Mouse (Mus musculus) 3T3-L1 (cell line): ENCODE results near the gene Syne1.

Experiments
- DNase-seq: peaks from one replicate; pipeline ENCODE4 v3.0.0-alpha.2; 2015; ENCODE audit warnings: low read depth, low spot score

Syne1 gene

DNA sequence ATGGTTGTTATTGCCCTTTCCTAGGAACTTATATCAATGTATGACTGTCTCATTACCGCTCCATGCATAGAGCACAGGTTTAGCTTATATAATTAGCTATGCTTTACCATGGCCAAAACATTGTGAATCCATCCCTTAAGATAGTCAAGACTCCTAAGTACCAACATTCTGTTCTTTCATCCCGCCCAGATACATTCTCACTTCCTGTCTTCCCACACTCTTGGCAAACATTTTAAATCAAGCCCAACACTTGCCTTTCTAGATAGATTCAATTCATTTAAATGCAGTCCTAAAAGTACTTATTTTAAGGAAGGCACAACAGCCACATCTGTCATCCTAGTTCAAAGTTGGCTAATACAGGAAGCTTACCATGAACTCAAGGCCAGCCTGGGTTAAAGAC, 113.5 kb downstream of the Syne1 start:
- no peak for DNase-seq

- DNase-seq = no peak
Measured at GRCm38 (mm10) chr10:5423984-5424383, 127.3 kb downstream of the Syne1 start.

DNA sequence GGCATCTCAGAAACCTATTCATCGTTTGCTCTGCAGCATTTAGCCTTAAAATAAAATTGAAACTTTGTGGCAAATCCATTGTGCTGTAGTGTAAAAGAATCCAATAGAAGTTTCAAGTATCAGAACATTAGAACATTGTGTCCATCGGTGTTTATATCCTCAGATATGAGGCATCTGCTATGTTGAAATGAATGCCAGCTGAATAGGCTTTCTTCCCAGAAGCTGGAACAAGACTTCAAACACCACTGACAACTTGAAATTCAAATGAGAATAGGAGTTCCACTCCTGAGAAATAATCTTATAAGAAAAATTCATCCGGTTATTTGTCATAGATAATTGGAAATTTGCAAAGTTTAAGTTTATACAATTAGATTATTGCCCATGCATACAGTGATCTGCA, 135.6 kb downstream of the Syne1 start:
- DNase-seq = no peak

DNA sequence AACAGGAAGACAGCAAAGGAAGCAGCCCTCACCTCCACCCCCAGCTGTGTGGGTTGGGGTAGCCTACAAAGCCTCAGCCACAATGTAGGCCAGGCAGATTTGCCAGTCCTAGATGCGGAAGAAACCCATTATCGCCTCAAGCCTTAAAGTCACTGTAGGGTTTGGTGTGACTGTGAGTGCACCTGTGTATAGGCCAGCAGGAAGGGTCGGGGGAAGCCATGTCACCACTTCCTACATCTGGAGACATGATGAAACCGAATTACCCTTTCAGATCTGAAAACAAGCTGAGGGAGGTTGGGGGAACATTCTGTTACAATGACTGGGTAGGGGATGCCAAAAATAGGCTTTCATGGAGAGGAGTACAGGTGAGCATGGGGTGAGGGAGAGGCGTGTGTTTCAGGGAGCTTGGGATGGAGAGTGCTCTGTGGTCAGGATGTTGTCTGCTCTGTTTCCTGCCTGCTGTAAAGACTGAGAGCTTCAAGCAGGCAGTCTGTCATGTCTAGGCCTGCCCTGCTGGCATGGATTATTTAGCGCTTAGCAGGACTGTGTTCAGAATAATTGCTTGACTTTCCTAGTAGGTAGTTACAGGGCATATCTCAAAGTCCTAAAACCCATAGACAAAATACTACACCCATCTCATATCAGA, 167.0 kb downstream of the Syne1 start:
- DNase-seq = no peak

- no peak for DNase-seq
Measured at GRCm38 (mm10) chr10:5381536-5381935, 169.7 kb downstream of the Syne1 start.

DNA sequence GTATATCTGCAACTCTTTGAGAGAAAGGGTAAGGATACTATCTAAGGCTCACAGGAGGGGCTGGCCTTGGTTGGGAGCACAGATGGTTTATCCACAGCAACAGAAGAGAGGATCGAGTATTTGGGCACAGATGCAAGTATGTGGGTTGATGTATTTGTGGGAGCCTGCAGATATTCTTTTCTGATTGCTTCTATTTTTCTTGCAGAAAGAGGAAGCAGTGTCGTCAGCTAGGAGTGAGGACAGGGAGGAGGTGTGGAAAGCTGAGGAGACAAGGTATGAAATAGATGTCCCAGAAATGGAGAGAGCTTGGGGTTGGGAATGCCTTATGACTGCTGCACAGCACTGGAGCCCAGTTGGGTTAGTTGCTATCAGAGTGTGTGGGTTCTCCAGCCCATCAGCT, 172.3 kb downstream of the Syne1 start:
- no peak for DNase-seq

DNA sequence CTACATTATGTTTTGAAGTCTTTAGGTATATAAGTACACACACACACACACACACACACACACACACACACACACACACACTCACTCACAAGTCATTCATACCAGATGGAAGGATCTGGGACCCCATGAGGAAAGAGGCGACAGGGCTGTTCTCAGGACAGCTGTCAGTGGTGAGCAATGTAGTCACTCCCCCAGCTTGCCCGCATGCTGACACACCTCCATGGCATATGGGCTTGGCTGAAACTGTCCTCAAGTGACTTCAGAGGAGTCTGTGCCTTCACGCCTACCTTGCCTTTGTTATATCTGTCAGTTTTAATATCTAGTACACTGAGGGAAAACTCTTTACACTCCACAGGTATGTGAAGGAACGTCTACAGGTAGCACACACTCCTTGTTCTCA, 181.7 kb downstream of the Syne1 start:
- DNase-seq = no peak

- DNase-seq = no peak
Measured at GRCm38 (mm10) chr10:5368266-5368665, 183.0 kb downstream of the Syne1 start.

GRCm38 (mm10) chr10:5367465-5368011, 183.7 kb downstream of the Syne1 start:
- no peak for DNase-seq

DNA sequence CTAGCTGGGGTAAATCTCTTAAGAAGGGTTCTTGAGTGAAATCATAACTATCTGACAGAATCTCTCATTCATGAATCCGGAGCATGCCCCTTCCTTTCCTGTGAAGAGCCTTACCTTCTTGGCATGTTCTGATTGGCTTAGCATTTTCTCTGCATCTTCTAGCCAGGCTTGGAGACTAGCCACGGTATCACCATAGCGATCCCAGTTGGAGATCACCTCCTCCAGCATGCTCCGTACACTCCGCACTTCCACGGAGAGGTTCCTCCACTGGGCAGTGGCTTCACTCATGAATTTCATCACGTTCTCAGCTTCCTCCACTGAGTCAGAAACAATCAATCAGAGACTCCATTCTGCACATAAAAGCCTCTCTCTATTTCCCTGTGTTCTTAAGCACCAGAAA, 190.7 kb downstream of the Syne1 start:
- no peak for DNase-seq

- no peak for DNase-seq
Measured at GRCm38 (mm10) chr10:5356614-5357013, 194.7 kb downstream of the Syne1 start.

DNA sequence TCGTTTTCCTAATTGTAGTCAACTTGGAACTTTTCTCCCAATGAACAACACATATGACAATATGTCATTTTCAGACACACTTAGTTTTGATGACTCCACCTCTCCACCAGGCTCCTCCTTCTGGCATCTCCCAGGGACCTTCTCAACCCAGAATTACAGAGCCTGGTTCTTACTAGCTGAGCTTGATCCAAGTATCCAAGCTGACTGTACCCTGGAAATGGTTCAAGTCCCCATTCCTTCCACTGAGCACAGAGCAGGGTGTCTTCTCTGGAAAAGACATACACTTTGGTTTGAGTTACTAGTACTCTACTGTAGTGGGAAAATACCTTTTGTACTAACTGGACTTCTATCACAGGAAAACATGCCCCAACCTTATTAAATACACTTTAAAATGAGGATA, 197.9 kb downstream of the Syne1 start:
- no peak for DNase-seq

- no peak for DNase-seq
Measured at GRCm38 (mm10) chr10:5346911-5347310, 204.4 kb downstream of the Syne1 start.

- no peak for DNase-seq
Measured at GRCm38 (mm10) chr10:5343211-5343610, 208.1 kb downstream of the Syne1 start.

DNA sequence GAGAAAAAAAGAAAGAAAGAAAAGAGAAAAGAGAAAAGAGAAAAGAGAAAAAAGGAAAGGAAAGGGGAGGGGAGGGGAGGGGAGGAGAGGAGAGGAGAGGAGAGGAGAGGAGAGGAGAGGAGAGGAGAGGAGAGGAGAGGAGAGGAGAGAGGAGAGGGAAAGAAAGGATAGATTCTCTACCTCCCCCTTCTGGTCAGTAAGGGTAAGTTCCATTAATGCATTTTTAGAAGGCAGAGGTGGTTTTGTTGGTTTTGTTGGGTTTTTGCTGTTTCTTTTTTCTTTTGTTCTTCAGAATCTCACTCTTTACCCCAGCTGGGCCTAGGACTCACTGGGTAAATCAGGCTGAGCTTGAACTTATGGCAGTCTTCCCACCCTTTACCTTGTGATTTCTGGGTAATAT, 214.9 kb downstream of the Syne1 start:
- no peak for DNase-seq

DNA sequence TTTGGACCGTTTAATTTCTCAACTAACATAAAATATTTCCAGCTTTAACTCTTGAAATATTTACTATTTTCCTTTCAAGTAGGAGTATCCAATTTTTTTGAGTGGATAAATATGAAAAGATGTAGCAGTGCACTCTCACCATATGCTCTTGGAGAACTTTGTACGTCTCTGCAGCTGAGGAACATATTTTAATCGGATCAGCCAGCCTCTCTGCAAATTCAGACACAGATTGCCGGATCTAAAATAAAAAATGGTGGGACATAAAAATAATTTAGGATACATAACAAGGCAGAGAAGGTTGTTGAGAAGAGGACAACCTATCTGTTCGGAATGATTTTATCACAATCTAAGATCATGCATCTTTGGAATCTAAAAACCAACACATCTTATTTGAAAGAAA, 218.5 kb downstream of the Syne1 start:
- DNase-seq = no peak

DNA sequence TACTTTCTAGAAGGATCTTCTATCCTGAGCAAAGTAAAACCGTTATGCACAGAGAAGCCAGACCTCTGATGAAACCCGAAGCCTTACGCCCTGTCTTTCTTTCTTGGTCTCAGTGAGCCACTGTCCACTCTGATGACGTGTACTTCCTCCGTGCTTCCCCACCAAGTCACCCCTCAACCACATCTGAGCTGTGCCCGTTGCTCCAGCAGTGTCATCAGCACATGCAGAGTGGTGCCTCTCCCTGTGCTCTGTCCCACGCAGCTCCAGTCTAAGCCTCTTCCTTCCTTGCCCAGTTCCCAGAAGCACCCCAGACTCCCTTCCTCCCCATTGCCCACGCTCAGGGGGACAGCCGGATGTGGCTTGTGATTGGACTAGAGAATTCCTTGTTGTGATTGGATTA, 224.6 kb downstream of the Syne1 start:
- DNase-seq = no peak

DNA sequence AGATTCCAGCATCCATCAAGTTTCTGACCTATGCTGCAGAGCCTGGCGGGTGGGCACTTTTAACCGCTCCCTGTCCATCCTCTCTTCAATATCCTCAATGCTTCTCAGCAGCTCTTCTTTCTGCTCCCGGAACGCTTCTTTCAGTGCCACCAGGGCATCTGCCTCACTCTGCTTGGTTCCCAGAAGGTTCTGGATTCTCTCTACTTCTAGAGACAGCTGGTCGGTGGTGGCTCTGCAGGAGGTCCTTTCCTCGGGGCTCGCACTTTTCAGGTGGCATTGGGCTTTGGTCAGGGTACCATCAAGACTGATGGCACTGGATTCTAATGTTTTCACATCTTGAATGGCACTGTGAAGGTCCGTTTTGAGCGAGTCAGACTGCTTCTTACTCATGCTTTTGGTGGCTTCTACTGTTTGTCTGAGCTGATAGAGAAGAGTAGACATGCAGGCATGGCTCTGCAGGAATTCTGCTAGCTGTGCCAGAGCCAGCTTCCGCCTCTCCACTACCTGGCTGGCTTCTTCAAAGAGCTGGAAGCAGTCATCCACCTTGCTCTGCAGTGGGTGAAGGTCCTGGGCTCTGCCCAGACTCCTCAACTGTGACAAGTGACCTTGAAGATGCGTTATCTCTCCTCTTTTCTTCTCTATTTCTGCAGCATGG, 227.4 kb downstream of the Syne1 start:
- no peak for DNase-seq

DNA sequence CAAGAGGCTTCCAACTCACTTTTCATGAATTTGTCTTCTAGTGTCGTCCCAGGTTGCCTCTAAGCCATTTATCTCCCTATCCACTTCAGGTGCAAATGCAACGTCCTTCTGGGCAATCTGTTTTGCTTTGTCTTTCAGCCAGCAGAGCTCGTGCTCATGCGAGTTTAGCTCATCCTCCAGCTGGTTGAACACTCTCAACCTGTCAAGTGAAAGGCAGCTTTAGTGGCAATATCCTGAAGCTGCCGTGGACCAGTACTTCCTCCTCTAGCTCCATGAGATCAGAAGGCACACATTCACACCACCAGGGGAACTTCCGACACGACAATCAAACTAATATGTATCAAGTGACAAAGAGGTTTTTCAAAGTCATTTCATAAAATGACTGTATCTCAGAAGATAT, 228.7 kb downstream of the Syne1 start:
- DNase-seq = no peak

GRCm38 (mm10) chr10:5317602-5318001, 233.7 kb downstream of the Syne1 start:
- DNase-seq = peak; percentile 73

GRCm38 (mm10) chr10:5312437-5312836, 238.8 kb downstream of the Syne1 start:
- no peak for DNase-seq

DNA sequence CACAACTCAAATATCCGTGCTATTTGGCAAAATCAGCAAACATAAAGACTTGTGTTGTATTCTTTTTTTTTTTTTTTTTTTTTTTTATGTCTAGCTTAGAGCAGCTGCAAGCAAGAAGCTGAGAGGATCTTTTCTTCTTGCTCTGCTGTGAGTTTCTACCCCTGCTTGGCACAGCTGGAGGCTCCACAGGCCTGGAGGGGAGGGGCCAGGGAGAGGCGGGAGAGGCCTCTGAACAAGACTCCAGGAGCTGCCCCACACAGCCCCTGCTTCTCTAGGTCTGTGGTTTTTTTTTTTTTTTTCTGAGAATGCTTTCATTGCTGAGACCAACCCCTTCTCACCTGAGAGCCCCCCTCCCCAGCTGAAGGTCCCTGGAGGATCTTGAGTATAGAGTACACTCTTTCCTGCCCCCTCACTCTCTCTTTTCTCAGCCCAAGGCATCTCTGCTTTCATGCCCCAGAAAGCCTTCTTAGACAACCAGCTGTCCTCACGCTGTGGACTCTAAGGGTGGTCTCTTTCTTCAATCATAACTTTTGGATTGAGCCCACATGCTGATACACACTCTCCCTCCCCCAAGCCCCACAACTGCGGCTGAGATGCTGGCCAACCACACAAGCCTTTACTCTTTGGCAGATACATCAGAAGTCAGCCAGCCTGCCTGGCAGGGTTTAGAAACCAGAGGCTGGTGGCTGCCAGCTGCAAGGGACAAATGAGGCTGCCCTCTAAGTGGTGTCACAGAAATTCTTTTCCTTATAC, 241.1 kb downstream of the Syne1 start:
- DNase-seq = no peak

DNA sequence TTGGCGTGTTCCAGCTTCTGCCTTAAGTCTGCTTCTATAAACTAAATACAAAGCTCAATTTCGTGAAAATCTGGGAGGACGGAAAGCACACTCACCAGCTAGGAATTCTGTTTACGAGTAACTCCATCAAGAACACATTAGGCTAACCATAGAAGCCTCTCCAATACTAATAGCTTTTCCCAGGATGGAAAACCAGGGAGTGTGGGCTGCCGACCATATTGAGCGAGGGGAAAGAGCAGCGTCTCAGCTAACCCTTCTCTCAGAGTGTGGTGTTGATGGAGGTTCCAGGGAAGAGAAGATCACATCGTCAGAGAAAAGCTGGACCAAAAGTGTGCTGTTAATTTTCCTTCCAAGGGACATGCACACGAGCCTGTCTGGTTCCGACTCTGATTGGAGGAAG, 241.9 kb downstream of the Syne1 start:
- DNase-seq = no peak
